9 mouse cellular contexts compared by ENCODE assay signal in genomic region chr1:171979969-171980730, GRCm38 (mm10). TPM values are rescaled to one million over a fixed set of nuclear protein-coding genes. Genes with fewer than 3 reads are reported as not detected.
DNase-seq lines count a peak whose midpoint lies in the region; ATAC-seq and TF ChIP-seq lines count a peak whose summit lies in the region.
"Had no signal": no experiment of that assay in that cellular context is flagged by ENCODE, and none has a peak within 500 bp of the region (broad histone marks: within the 10 kb centered on the region; RNA-seq: fewer than 3 reads in every experiment).

No protein-coding gene starts in this region.

- H3K4me3 ChIP-seq in kidney, embryonic 15.5 days (replicated peaks): no peak overlapping the region
- H3K4me3 ChIP-seq in forebrain, embryonic 10.5 days: no peak overlapping the region
- H3K4me3 ChIP-seq in hindbrain, postnatal 0 days (ENCODE audit: low read length): no peak overlapping the region

- TF ChIP-seq CTCF in hindbrain, postnatal 0 days (IDR thresholded peaks at IDR 0.05; ENCODE audit: low read depth): no peak

- DNase-seq in kidney, adult 9 months: peak; percentile 11
- DNase-seq in Muller cell, postnatal 12 days (ENCODE audit: inconsistent ontology term): peak; percentile 92
- no peak for DNase-seq in forebrain, embryonic 10.5 days (ENCODE audit: extremely low spot score, low spot score)
- DNase-seq in hindbrain, postnatal 0 days (ENCODE audit: low spot score): peak; percentile 20
- DNase-seq in left cerebral cortex, postnatal 14 days (ENCODE audit: low spot score in 2 of 2): no peak
- DNase-seq in spleen, postnatal 4 days (ENCODE audit: low spot score in 2 of 2): no peak
- DNase-seq in gastrocnemius, adult 18-20 months (ENCODE audit: low spot score): no peak
- DNase-seq: cerebellum, adult 9-11 months had no signal

- H3K9ac ChIP-seq in kidney, embryonic 15.5 days: no peak overlapping the region
- H3K9ac ChIP-seq in hindbrain, postnatal 0 days (replicated peaks; ENCODE audit: low read length): no peak overlapping the region

- 94% methylated on average over 13 of the region's 13 CpGs for WGBS in kidney, embryonic 15.5 days
- WGBS in forebrain, embryonic 10.5 days: 67% methylated on average over 13 of the region's 13 CpGs
- WGBS in hindbrain, postnatal 0 days: 55% methylated on average over 13 of the region's 13 CpGs

- H3K36me3 ChIP-seq in kidney, embryonic 15.5 days: no peaks in the 10 kb centered on the region
- no peaks in the 10 kb centered on the region for H3K36me3 ChIP-seq in forebrain, embryonic 10.5 days (replicated peaks)
- no peaks in the 10 kb centered on the region for H3K36me3 ChIP-seq in hindbrain, postnatal 0 days (ENCODE audit: insufficient read depth, low read length)

- H3K27me3 ChIP-seq in kidney, embryonic 15.5 days: no peaks in the 10 kb centered on the region
- no peaks in the 10 kb centered on the region for H3K27me3 ChIP-seq in forebrain, embryonic 10.5 days (ENCODE audit: poor library complexity, severe bottlenecking)
- no peaks in the 10 kb centered on the region for H3K27me3 ChIP-seq in hindbrain, postnatal 0 days (ENCODE audit: insufficient read depth, low read length)

- H3K9me3 ChIP-seq in kidney, embryonic 15.5 days (replicated peaks): no peaks in the 10 kb centered on the region
- no peaks in the 10 kb centered on the region for H3K9me3 ChIP-seq in forebrain, embryonic 10.5 days
- H3K9me3 ChIP-seq in hindbrain, postnatal 0 days (ENCODE audit: low read length): no peaks in the 10 kb centered on the region

- intact Hi-C loops in left cerebral cortex, postnatal 14 days (cut with DNase I): no loop called here

- H3K4me2 ChIP-seq in kidney, embryonic 15.5 days: no peak overlapping the region
- no peak overlapping the region for H3K4me2 ChIP-seq in hindbrain, postnatal 0 days (ENCODE audit: low read depth, low read length)

- ATAC-seq in kidney, embryonic 15.5 days (replicated peaks; ENCODE audit: low FRiP score): no peak
- peak; percentile 43 for ATAC-seq in hindbrain, postnatal 0 days

- no peak overlapping the region for H3K27ac ChIP-seq in kidney, embryonic 15.5 days
- peak overlapping the region; percentile 51; the same call in 1 of the 2 replicates for H3K27ac ChIP-seq in forebrain, embryonic 10.5 days
- no peak overlapping the region for H3K27ac ChIP-seq in hindbrain, postnatal 0 days

- no peaks in the 10 kb centered on the region for H3K4me1 ChIP-seq in kidney, embryonic 15.5 days
- H3K4me1 ChIP-seq in forebrain, embryonic 10.5 days: peaks cover 16% of the 10 kb centered on the region
- H3K4me1 ChIP-seq in hindbrain, postnatal 0 days (ENCODE audit: insufficient read depth, low read length): no peaks in the 10 kb centered on the region

RNA-seq across cellular contexts. Expression of gene Vangl2, which starts 48.1 kb away (rescaled TPM):
- 17.3 and 17.6 TPM in 2 replicates for polyA plus RNA-seq in kidney, embryonic 15.5 days (2015; fragmentation: Nextera tagmentation; extraction: Ambion mirVana)
- 40.6 and 41.7 TPM in 2 replicates for polyA plus RNA-seq in forebrain, embryonic 10.5 days (2016; fragmentation: Nextera tagmentation; extraction: Ambion mirVana)
- total RNA-seq in hindbrain, postnatal 0 days (2014; rRNA removed): 86.6 and 117 TPM in 2 replicates
- polyA plus RNA-seq in hindbrain, postnatal 0 days (2015; fragmentation: Nextera tagmentation; extraction: Ambion mirVana): 33.0 and 36.5 TPM in 2 replicates
- 10 to 100 TPM; 17.4 to 21.5 TPM for total RNA-seq in left cerebral cortex, postnatal 14 days (2021)
- total RNA-seq in gastrocnemius, adult 18-20 months (2021): under 1 TPM; 0.34 to 0.55 TPM

Comparison
In these comparisons a context has a peak if more than half of its experiments do, and no peak if none do; other contexts are left out.
1. DNase-seq: peak in kidney, adult 9 months (single experiment), Muller cell, postnatal 12 days (single experiment) and hindbrain, postnatal 0 days (single experiment); none in forebrain, embryonic 10.5 days (single experiment), left cerebral cortex, postnatal 14 days (0 of 2), spleen, postnatal 4 days (0 of 2) and gastrocnemius, adult 18-20 months (single experiment).
2. RNA of gene Vangl2, which starts 48.1 kb away (total RNA-seq): 86.6 to 117 TPM in hindbrain, postnatal 0 days and 17.4 to 21.5 TPM in left cerebral cortex, postnatal 14 days; 0.34 to 0.55 TPM in gastrocnemius, adult 18-20 months; every median in the first group is over 10 times any median in the second.